Mouse (Mus musculus) lung, adult 2 months (tissue): Measurements from ENCODE around the gene Dhh. TPM values are rescaled to one million over a fixed set of nuclear protein-coding genes. Genes with fewer than 3 reads are reported as not detected.

ENCODE experiments used
- DNase-seq: peaks from one replicate; pipeline ENCODE4 v3.0.0; 2022
- H3K4me1 ChIP-seq: fragments of 200-500 bp; 2 replicates; pipeline ENCODE4 v1.6.1; 2011; ENCODE audit warnings: low read length; ENCODE audit not compliant: control insufficient read depth, insufficient read depth
- H3K4me3 ChIP-seq: fragments of 200-500 bp; replicated peaks from 2 replicates; pipeline ENCODE3; 2011; ENCODE audit warnings: low read depth, mild to moderate bottlenecking, control low read depth, low read length; ENCODE audit errors: extremely low read depth
- CTCF ChIP-seq: fragments of 200-500 bp; IDR thresholded peaks from 2 replicates; pipeline ENCODE4 v1.5.1; 2011; ENCODE audit warnings: mild to moderate bottlenecking, low read length, control low read depth; ENCODE audit not compliant: insufficient read depth
- POLR2A ChIP-seq: fragments of 200-500 bp; IDR thresholded peaks from 2 replicates; pipeline ENCODE4 v1.6.1; 2011; ENCODE audit warnings: low read depth, mild to moderate bottlenecking, control low read depth, low read length, borderline replicate concordance; ENCODE audit errors: extremely low read depth
- WGBS: fragments of 180-500 bp; shearing (Covaris S2); methylation state at CpG from one replicate; pipeline ENCODE4 v1.1.7; 2018; 5-methylcytosine and 5-hydroxymethylcytosine counted together
- polyA plus RNA-seq: library from polyadenylated mRNA; depleted of rRNA; stranded (reverse); fragments of >200 nt; gene quantifications from 2 replicates; pipeline ENCODE4 v1.2.3, GENCODE M21; 2012

Dhh gene
- polyA plus RNA-seq, 1 experiment: 2.8 TPM

- TF ChIP-seq CTCF: no peak
- DNase-seq: no peak
- Histone ChIP-seq H3K4me1 (peaks cover 21% of the 10 kb centered on the region), H3K4me3 (peak overlapping the region; percentile 51)
- 19% methylated on average over 38 of the region's 38 CpGs for WGBS
Observed at GRCm38 (mm10) chr15:98894746-98895634, 3.4 kb downstream of the Dhh start.

- H3K4me3 ChIP-seq: peak within 1 kb of the TSS; percentile 61
- DNase-seq: peak; percentile 52
- under 1% methylated on average over 77 of the region's 77 CpGs for WGBS
- TF ChIP-seq POLR2A (peak; percentile 29; the same call in 1 of the 2 replicates), CTCF (no peak)
- H3K4me1 ChIP-seq: peaks cover 21% of the 10 kb centered on the region
Observed at GRCm38 (mm10) chr15:98893940-98894745, 4.2 kb downstream of the Dhh start, which contains the start of gene Rhebl1. Rhebl1 (minus strand) TSS chr15:98894540.

- TF ChIP-seq POLR2A (no peak), CTCF (no peak)
- Histone ChIP-seq H3K4me1 (peaks cover 18% of the 10 kb centered on the region), H3K4me3 (no peak overlapping the region)
- DNase-seq: no peak
- 80% methylated on average over 4 of the region's 4 CpGs for WGBS
Observed at GRCm38 (mm10) chr15:98893036-98893435, 5.3 kb downstream of the Dhh start.

GRCm38 (mm10) chr15:98891907-98892606 is 6.3 kb downstream of the Dhh start:
- no peak for DNase-seq
- WGBS: 31% methylated on average over 6 of the region's 6 CpGs
- Histone ChIP-seq H3K4me3 (no peak overlapping the region), H3K4me1 (peaks cover 14% of the 10 kb centered on the region)
- TF ChIP-seq CTCF (peak; percentile 75), POLR2A (no peak)

- peaks cover 13% of the 10 kb centered on the region for H3K4me1 ChIP-seq
- 26% methylated on average over 19 of the region's 19 CpGs for WGBS
- DNase-seq: no peak
- H3K4me3 ChIP-seq: no peak overlapping the region
- no peak for TF ChIP-seq CTCF
- no peak for TF ChIP-seq POLR2A
Observed at GRCm38 (mm10) chr15:98891198-98891742, 7.1 kb downstream of the Dhh start.

GRCm38 (mm10) chr15:98887526-98887925 is 10.8 kb downstream of the Dhh start:
- Histone ChIP-seq H3K4me1 (no peaks in the 10 kb centered on the region), H3K4me3 (no peak overlapping the region)
- TF ChIP-seq CTCF (no peak), POLR2A (no peak)
- DNase-seq: no peak
- 76% methylated on average over 7 of the region's 7 CpGs for WGBS

GRCm38 (mm10) chr15:98886667-98887387 is 11.5 kb downstream of the Dhh start:
- 54% methylated on average over 8 of the region's 8 CpGs for WGBS
- Histone ChIP-seq H3K4me3 (no peak overlapping the region), H3K4me1 (no peaks in the 10 kb centered on the region)
- no peak for DNase-seq
- TF ChIP-seq POLR2A (no peak), CTCF (no peak)

- no peak for DNase-seq
- WGBS: 73% methylated on average over 1 of the region's 1 CpGs
- TF ChIP-seq CTCF (no peak), POLR2A (no peak)
- H3K4me1 ChIP-seq: no peaks in the 10 kb centered on the region
- no peak overlapping the region for H3K4me3 ChIP-seq
Observed at GRCm38 (mm10) chr15:98884106-98884505, 14.2 kb downstream of the Dhh start.

GRCm38 (mm10) chr15:98883661-98884060 is 14.7 kb downstream of the Dhh start:
- no peak for DNase-seq
- no peak overlapping the region for H3K4me3 ChIP-seq
- H3K4me1 ChIP-seq: no peaks in the 10 kb centered on the region
- TF ChIP-seq CTCF (no peak), POLR2A (no peak)

- DNase-seq: no peak
- WGBS: 12% methylated on average over 5 of the region's 5 CpGs
- Histone ChIP-seq H3K4me3 (no peak overlapping the region), H3K4me1 (no peaks in the 10 kb centered on the region)
- TF ChIP-seq CTCF (no peak), POLR2A (no peak)
Observed at GRCm38 (mm10) chr15:98881656-98882008, 16.7 kb downstream of the Dhh start.
